Mouse (Mus musculus) layer of hippocampus, postnatal 25 days (tissue): Measurements from ENCODE around the gene Arhgap10. TPM values are rescaled to one million over a fixed set of nuclear protein-coding genes. Genes with fewer than 3 reads are reported as not detected.

Experiments used
- DNase-seq, 2 experiments: peaks; one replicate each; pipeline ENCODE4 v3.0.0; 2022; ENCODE audit warnings: mixed read lengths in 2 of 2, low spot score in 1 of 2; ENCODE audit errors: extremely low spot score in 1 of 2
- total RNA-seq, 2 experiments: library from RNA; stranded (reverse); gene quantifications; 2 replicates each; pipeline ENCODE4 v1.2.3; 2021

The Arhgap10 gene
- total RNA-seq, 2 experiments from 2014 or later, result 8.0 to 9.3 TPM

- no peak for DNase-seq
Measured at GRCm38 (mm10) chr8:77489235-77489634, 28.5 kb downstream of the Arhgap10 start.

GRCm38 (mm10) chr8:77488215-77488606 is 29.5 kb downstream of the Arhgap10 start:
- no peak for DNase-seq

GRCm38 (mm10) chr8:77487590-77488214 is 30.1 kb downstream of the Arhgap10 start:
- no peak for DNase-seq

- no peak for DNase-seq
Measured at GRCm38 (mm10) chr8:77486749-77487148, 31.0 kb downstream of the Arhgap10 start.

GRCm38 (mm10) chr8:77484817-77485216 is 32.9 kb downstream of the Arhgap10 start:
- DNase-seq, result no peak

- DNase-seq, result no peak
Measured at GRCm38 (mm10) chr8:77484266-77484665, 33.5 kb downstream of the Arhgap10 start.

- no peak for DNase-seq
Measured at GRCm38 (mm10) chr8:77483676-77484075, 34.1 kb downstream of the Arhgap10 start.

GRCm38 (mm10) chr8:77481791-77482190 is 36.0 kb downstream of the Arhgap10 start:
- no peak for DNase-seq

GRCm38 (mm10) chr8:77479995-77480394 is 37.8 kb downstream of the Arhgap10 start:
- no peak for DNase-seq

- DNase-seq, result no peak
Measured at GRCm38 (mm10) chr8:77478913-77479273, 38.9 kb downstream of the Arhgap10 start.

- DNase-seq, result no peak
Measured at GRCm38 (mm10) chr8:77478155-77478912, 39.4 kb downstream of the Arhgap10 start.

- no peak for DNase-seq
Measured at GRCm38 (mm10) chr8:77477684-77478083, 40.1 kb downstream of the Arhgap10 start.

GRCm38 (mm10) chr8:77474614-77475013 is 43.1 kb downstream of the Arhgap10 start:
- no peak for DNase-seq

GRCm38 (mm10) chr8:77473773-77474172 is 44.0 kb downstream of the Arhgap10 start:
- DNase-seq, result no peak

GRCm38 (mm10) chr8:77473373-77473772 is 44.4 kb downstream of the Arhgap10 start:
- DNase-seq, result no peak

- DNase-seq, result no peak
Measured at GRCm38 (mm10) chr8:77461392-77461791, 56.4 kb downstream of the Arhgap10 start.

- no peak for DNase-seq
Measured at GRCm38 (mm10) chr8:77460363-77460762, 57.4 kb downstream of the Arhgap10 start.

GRCm38 (mm10) chr8:77459696-77460095 is 58.1 kb downstream of the Arhgap10 start:
- DNase-seq, result no peak

GRCm38 (mm10) chr8:77458575-77458974 is 59.2 kb downstream of the Arhgap10 start:
- DNase-seq, result no peak

- DNase-seq, result no peak
Measured at GRCm38 (mm10) chr8:77456263-77456662, 61.5 kb downstream of the Arhgap10 start.

GRCm38 (mm10) chr8:77453836-77454235 is 63.9 kb downstream of the Arhgap10 start:
- DNase-seq, result no peak
